Mouse (Mus musculus): ENCODE measurements around the gene Gm36079.
"Not testable (repeated sequence)": the region's sequence is repeated elsewhere in the genome, so short reads cannot be mapped to it uniquely, and the experiment has no call there.

Gene Gm36079

GRCm38 (mm10) chr13:120026911-120027310 lies at the start of gene Gm36079:
Gene Gm36079, minus strand, starts transcription at chr13:120027011.
- not testable (repeated sequence) for DNase-seq (ENCODE audit: low read depth, low spot score)

DNA sequence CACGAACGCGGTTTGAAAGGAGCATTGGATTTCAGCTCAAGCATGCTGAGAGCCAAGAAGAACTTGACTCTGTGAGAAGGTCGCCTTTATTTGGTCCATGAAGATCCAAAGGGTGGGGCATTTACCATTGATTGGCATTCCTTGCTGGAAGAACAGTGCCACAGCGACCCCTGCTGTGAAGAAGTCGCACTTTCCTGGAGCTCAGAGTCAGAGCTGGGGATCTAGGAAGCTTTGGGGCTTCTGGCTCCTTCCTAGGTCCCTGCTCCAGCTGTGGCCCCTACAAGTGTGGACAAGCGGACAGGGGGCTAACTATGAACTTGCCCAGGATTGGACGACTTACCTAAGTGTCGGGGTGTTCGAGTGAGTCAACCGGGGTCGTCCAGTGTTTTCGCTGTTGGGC lies 44.1 kb upstream of the Gm36079 start:
- DNase-seq (ENCODE audit: low read depth, low spot score), result not testable (repeated sequence)

GRCm38 (mm10) chr13:120070012-120070598 lies 43.3 kb upstream of the Gm36079 start:
- DNase-seq (ENCODE audit: low read depth, low spot score), result not testable (repeated sequence)

GRCm38 (mm10) chr13:120063439-120064089 lies 36.8 kb upstream of the Gm36079 start:
- not testable (repeated sequence) for DNase-seq (ENCODE audit: low read depth, low spot score)

GRCm38 (mm10) chr13:120062903-120063302 lies 36.1 kb upstream of the Gm36079 start:
- not testable (repeated sequence) for DNase-seq (ENCODE audit: low read depth, low spot score)

DNA sequence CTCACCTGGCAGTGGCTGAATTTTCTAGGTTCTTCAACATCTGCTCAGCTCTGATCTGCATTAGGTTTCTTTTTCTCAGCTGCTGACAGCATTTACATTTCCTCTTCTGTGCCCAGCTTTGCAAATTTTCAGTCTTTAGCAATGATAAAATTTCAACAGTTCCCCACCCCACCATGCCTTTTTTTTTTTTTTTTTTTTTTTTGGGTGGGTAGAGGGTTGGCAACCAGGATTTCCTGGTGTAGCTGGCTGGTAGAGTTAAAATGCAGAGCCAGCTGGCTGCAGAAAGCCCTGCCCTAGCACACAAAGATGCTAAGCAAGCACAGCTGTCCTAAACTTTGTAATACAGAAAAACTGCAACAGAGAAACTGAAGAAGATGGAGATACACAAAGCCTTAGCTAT lies 25.3 kb upstream of the Gm36079 start, which contains the start of gene Gm21188:
TSS of gene Gm21188 (minus strand) at position 110 of the 400 bp plus-strand sequence.
- DNase-seq (ENCODE audit: low read depth, low spot score), result not testable (repeated sequence)

GRCm38 (mm10) chr13:120048608-120049007 lies 21.8 kb upstream of the Gm36079 start:
- not testable (repeated sequence) for DNase-seq (ENCODE audit: low read depth, low spot score)

GRCm38 (mm10) chr13:120048186-120048585 lies 21.4 kb upstream of the Gm36079 start:
- DNase-seq (ENCODE audit: low read depth, low spot score), result not testable (repeated sequence)

GRCm38 (mm10) chr13:120046422-120047209 lies 19.8 kb upstream of the Gm36079 start:
- not testable (repeated sequence) for DNase-seq (ENCODE audit: low read depth, low spot score)

DNA sequence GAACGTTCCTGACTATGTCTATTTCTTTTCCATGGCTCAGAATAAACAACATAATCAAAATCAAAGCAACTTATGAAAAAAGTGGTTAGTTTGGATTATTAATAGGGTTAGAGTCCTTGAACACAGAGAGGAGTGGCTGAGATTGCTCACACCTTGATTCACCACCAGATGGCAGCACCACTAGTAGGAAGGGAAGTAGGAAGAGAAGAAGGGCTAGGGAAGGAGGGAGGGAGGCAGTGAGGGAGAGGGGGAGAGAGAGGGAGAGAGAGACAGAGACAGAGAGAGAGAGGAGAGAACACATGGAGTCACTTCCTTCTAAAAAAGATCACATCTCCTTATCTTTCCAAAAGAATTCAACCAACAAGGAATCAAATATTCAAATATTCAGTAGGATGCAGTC lies 14.3 kb upstream of the Gm36079 start:
- not testable (repeated sequence) for DNase-seq (ENCODE audit: low read depth, low spot score)

DNA sequence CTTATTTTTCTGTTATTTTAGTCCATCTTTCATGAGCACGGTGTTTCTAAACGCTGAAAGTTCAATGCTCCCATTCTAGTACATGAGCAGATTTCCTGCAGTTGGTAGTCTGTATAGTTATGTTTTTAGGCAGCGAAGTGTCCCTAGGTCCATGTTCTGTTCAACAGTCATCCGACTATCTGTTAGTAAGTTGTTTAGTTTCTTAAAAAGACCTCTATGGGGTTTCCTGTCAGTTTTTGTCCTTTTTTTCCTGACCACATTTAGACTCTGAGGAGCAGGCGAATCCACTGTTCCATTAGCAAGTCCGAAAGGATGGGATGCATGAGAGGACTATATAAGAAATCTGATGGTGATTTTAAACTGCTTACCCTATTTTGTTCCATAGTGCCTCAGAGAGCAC lies 11.1 kb upstream of the Gm36079 start:
- DNase-seq (ENCODE audit: low read depth, low spot score), result not testable (repeated sequence)

- DNase-seq (ENCODE audit: low read depth, low spot score), result not testable (repeated sequence)
These were observed 9.8 kb upstream of the Gm36079 start for GRCm38 (mm10) chr13:120036577-120037115.

- not testable (repeated sequence) for DNase-seq (ENCODE audit: low read depth, low spot score)
These were observed 8.3 kb upstream of the Gm36079 start for GRCm38 (mm10) chr13:120035151-120035550.

GRCm38 (mm10) chr13:120034637-120035036 lies 7.8 kb upstream of the Gm36079 start:
- DNase-seq (ENCODE audit: low read depth, low spot score), result not testable (repeated sequence)

DNA sequence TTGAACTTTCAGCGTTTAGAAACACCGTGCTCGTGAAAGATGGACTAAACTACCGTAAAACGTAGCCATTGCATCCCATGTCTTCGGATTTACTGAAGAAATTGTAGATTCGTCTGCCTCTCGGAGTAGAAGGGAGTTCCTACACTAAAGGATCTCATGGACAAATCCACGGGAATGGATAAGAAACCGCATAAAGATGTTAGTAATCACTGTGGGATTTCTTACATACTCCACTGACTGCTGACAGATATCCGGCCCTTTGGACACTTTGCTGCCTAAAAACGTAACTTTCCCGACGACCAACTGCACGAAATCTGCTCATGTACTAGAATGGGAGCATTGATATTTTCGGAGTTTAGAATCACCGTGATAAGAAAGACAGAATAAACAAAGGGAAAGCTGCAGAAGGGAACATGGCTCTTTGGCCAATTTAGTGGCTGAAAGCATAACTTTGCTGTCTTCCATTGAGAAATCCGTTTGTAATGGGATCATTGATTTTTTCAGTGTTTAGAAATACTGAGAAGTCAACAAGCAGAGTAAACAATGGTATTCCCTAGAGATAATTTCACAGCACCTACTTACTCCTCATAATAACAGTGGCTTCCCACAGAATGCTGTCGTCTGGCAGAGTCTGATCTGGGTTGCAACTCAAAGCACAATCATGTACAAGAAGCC lies 6.8 kb upstream of the Gm36079 start:
- not testable (repeated sequence) for DNase-seq (ENCODE audit: low read depth, low spot score)

DNA sequence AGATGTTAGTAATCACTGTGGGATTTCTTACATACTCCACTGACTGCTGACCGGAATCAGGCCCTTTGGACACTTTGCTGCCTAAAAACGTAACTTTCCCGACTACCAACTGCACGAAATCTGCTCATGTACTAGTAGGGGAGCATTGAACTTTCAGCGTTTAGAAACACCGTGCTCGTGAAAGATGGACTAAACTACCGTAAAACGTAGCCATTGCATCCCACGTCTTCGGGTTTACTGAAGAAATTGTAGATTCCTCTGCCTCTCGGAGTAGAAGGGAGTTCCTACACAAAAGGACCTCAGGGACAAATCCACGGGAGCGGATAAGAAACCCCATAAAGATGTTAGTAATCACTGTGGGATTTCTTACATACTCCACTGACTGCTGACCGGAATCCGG lies 4.9 kb upstream of the Gm36079 start:
- not testable (repeated sequence) for DNase-seq (ENCODE audit: low read depth, low spot score)

- DNase-seq (ENCODE audit: low read depth, low spot score), result not testable (repeated sequence)
These were observed 557 bp upstream of the Gm36079 start for GRCm38 (mm10) chr13:120027368-120027767.

DNA sequence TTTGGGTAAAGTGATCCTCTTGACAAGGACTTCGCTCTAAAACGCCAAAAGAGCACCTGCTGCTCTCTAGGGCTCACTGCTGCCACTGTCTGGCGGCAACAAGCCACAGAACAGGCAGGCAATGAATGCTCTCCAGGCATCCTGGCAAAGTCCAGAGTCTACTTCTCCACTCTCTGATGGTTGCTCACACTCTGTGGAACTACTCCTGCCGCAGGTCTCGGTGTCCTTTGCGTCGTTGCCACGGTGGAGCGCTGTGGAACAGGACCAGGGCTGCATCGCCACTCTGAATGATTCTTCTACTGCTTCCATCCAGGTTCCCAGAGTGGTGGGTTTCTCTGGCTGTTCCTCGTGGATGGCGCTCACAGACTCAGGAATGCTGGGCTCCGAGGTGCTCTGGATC lies 438 bp downstream of the Gm36079 start:
- not testable (repeated sequence) for DNase-seq (ENCODE audit: low read depth, low spot score)

DNA sequence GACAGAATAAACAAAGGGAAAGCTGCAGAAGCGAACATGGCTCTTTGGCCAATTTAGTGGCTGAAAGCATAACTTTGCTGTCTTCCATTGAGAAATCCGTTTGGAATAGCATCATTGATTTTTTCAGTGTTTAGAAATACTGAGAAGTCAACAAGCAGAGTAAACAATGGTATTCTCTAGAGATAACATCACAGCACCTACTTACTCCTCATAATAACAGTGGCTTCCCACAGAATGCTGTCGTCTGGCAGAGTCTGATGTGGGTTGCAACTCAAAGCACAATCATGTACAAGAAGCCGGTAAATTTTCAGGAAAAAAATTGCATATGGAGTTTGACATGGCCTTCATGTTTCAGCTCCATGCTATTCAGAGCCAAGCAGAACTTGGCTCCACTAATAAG lies 1.2 kb downstream of the Gm36079 start:
- not testable (repeated sequence) for DNase-seq (ENCODE audit: low read depth, low spot score)

- not testable (repeated sequence) for DNase-seq (ENCODE audit: low read depth, low spot score)
These were observed 1.8 kb downstream of the Gm36079 start for GRCm38 (mm10) chr13:120025004-120025403.

DNA sequence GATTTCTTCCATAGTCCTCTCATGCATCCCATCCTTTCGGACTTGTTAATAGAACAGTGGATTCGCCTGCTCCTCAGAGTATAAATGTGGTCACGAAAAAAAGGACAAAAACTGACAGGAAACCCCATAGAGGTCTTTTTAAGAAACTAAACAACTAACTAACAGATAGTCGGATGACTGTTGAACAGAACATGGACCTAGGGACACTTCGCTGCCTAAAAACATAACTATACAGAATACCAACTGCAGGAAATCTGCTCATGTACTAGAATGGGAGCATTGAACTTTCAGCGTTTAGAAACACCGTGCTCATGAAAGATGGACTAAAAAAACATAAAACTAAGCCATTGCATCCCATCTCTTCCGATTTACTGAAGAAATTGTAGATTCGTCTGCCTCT lies 2.2 kb downstream of the Gm36079 start:
- not testable (repeated sequence) for DNase-seq (ENCODE audit: low read depth, low spot score)

Measured in skeletal muscle tissue, adult 2 months (tissue).